Mouse (Mus musculus) liver, embryonic 15.5 days (tissue): ENCODE results near the gene Mki67. TPM values are rescaled to one million over a fixed set of nuclear protein-coding genes. Genes with fewer than 3 reads are reported as not detected.

ENCODE experiments used
- ATAC-seq: fragments of 200-750 bp; cut with Nextera tagmentation; 2 replicates; pipeline ENCODE4 v1.8.0; 2017; ENCODE audit warnings: moderate number of reproducible peaks, mild to moderate bottlenecking, moderate library complexity; ENCODE audit not compliant: insufficient read depth
- H3K27ac ChIP-seq: fragments of 300-500 bp; sonication (generic); replicated peaks from 2 replicates; pipeline ENCODE4 v1.5.1; 2015; ENCODE audit warnings: mild to moderate bottlenecking, inconsistent platforms
- H3K27me3 ChIP-seq: fragments of 300-500 bp; sonication (generic); 2 replicates; pipeline ENCODE4 v1.6.1; 2015; ENCODE audit warnings: mild to moderate bottlenecking, inconsistent platforms
- H3K36me3 ChIP-seq: fragments of 300-500 bp; sonication (generic); replicated peaks from 2 replicates; pipeline ENCODE4 v1.6.1; 2015; ENCODE audit warnings: moderate library complexity, mild to moderate bottlenecking, inconsistent platforms
- H3K4me1 ChIP-seq: fragments of 300-500 bp; sonication (generic); replicated peaks from 2 replicates; pipeline ENCODE4 v1.6.1; 2015; ENCODE audit warnings: inconsistent platforms
- H3K4me2 ChIP-seq: fragments of 300-500 bp; sonication (generic); 2 replicates; pipeline ENCODE4 v1.6.1; 2015; ENCODE audit warnings: moderate library complexity, mild to moderate bottlenecking, inconsistent platforms
- H3K4me3 ChIP-seq: fragments of 300-500 bp; sonication (generic); replicated peaks from 2 replicates; pipeline ENCODE4 v1.5.1; 2015; ENCODE audit warnings: mild to moderate bottlenecking, inconsistent platforms
- H3K9ac ChIP-seq: fragments of 300-500 bp; sonication (generic); 2 replicates; pipeline ENCODE4 v1.6.1; 2015; ENCODE audit warnings: moderate library complexity, mild to moderate bottlenecking, inconsistent platforms
- H3K9me3 ChIP-seq: fragments of 300-500 bp; sonication (generic); replicated peaks from 2 replicates; pipeline ENCODE4 v1.6.1; 2016; ENCODE audit warnings: inconsistent platforms
- WGBS: fragments of 180-500 bp; shearing (Covaris S2); methylation state at CpG from one replicate; pipeline ENCODE4 v1.1.7; 2015; ENCODE audit warnings: mixed read lengths; ENCODE audit not compliant: insufficient replicate concordance; 5-methylcytosine and 5-hydroxymethylcytosine counted together
- polyA plus RNA-seq: library from polyadenylated mRNA; unstranded; fragments of >200 nt; fragmentation: Nextera tagmentation; extraction: Ambion mirVana; gene quantifications from 2 replicates; pipeline ENCODE4 v1.2.1, GENCODE M21; 2015

Mki67 gene
- polyA plus RNA-seq, 1 experiment from 2014 or later, result 99.4 TPM

GRCm38 (mm10) chr7:135651831-135652511, 64.2 kb downstream of the Mki67 start:
- peak overlapping the region; percentile 29; the same call in 1 of the 2 replicates for H3K27ac ChIP-seq
- peak overlapping the region; percentile 39 for H3K4me2 ChIP-seq
- H3K27me3 ChIP-seq, result no peaks in the 10 kb centered on the region
- H3K36me3 ChIP-seq, result peaks cover 6% of the 10 kb centered on the region; the same call in 1 of the 2 replicates
- 36% methylated on average over 18 of the region's 18 CpGs for WGBS
- H3K9ac ChIP-seq, result no peak overlapping the region
- H3K4me3 ChIP-seq, result peak overlapping the region; percentile 35
- no peaks in the 10 kb centered on the region for H3K9me3 ChIP-seq
- ATAC-seq, result no peak
- H3K4me1 ChIP-seq, result peaks cover 7% of the 10 kb centered on the region; the same call in 1 of the 2 replicates

GRCm38 (mm10) chr7:135650061-135650460, 66.1 kb downstream of the Mki67 start:
- WGBS, result 59% methylated on average over 5 of the region's 5 CpGs
- Histone ChIP-seq H3K4me3 (no peak overlapping the region), H3K27ac (no peak overlapping the region), H3K9me3 (no peaks in the 10 kb centered on the region), H3K9ac (no peak overlapping the region), H3K4me2 (peak overlapping the region; percentile 13; the same call in 1 of the 2 replicates), H3K4me1 (peaks cover 3% of the 10 kb centered on the region; the same call in 1 of the 2 replicates), H3K27me3 (no peaks in the 10 kb centered on the region), H3K36me3 (peaks cover 6% of the 10 kb centered on the region; the same call in 1 of the 2 replicates)
- no peak for ATAC-seq

GRCm38 (mm10) chr7:135649306-135649705, 66.9 kb downstream of the Mki67 start:
- Histone ChIP-seq H3K4me3 (no peak overlapping the region), H3K4me1 (peaks cover 3% of the 10 kb centered on the region; the same call in 1 of the 2 replicates), H3K27ac (no peak overlapping the region), H3K36me3 (peaks cover 6% of the 10 kb centered on the region; the same call in 1 of the 2 replicates), H3K27me3 (no peaks in the 10 kb centered on the region), H3K9me3 (no peaks in the 10 kb centered on the region), H3K9ac (no peak overlapping the region), H3K4me2 (no peak overlapping the region)
- WGBS, result 44% methylated on average over 1 of the region's 1 CpGs
- no peak for ATAC-seq

GRCm38 (mm10) chr7:135648821-135649220, 67.3 kb downstream of the Mki67 start:
- H3K4me3 ChIP-seq, result no peak overlapping the region
- peaks cover 6% of the 10 kb centered on the region; the same call in 1 of the 2 replicates for H3K36me3 ChIP-seq
- no peak for ATAC-seq
- H3K27ac ChIP-seq, result no peak overlapping the region
- no peak overlapping the region for H3K4me2 ChIP-seq
- peaks cover 3% of the 10 kb centered on the region; the same call in 1 of the 2 replicates for H3K4me1 ChIP-seq
- 72% methylated on average over 8 of the region's 8 CpGs for WGBS
- no peaks in the 10 kb centered on the region for H3K9me3 ChIP-seq
- no peaks in the 10 kb centered on the region for H3K27me3 ChIP-seq
- H3K9ac ChIP-seq, result no peak overlapping the region

GRCm38 (mm10) chr7:135646976-135647375, 69.2 kb downstream of the Mki67 start:
- ATAC-seq, result no peak
- Histone ChIP-seq H3K4me2 (no peak overlapping the region), H3K4me1 (peaks cover 3% of the 10 kb centered on the region; the same call in 1 of the 2 replicates), H3K9me3 (no peaks in the 10 kb centered on the region), H3K27ac (no peak overlapping the region), H3K4me3 (no peak overlapping the region), H3K9ac (no peak overlapping the region), H3K27me3 (no peaks in the 10 kb centered on the region), H3K36me3 (peaks cover 6% of the 10 kb centered on the region; the same call in 1 of the 2 replicates)
- 73% methylated on average over 6 of the region's 6 CpGs for WGBS

- H3K4me3 ChIP-seq, result no peak overlapping the region
- no peak overlapping the region for H3K4me2 ChIP-seq
- H3K9ac ChIP-seq, result no peak overlapping the region
- H3K4me1 ChIP-seq, result no peaks in the 10 kb centered on the region; the same call in 1 of the 2 replicates
- no peak for ATAC-seq
- no peak overlapping the region for H3K27ac ChIP-seq
- WGBS, result 57% methylated on average over 1 of the region's 1 CpGs
- H3K36me3 ChIP-seq, result peaks cover 6% of the 10 kb centered on the region; the same call in 1 of the 2 replicates
- no peaks in the 10 kb centered on the region for H3K27me3 ChIP-seq
- H3K9me3 ChIP-seq, result no peaks in the 10 kb centered on the region
Observed at GRCm38 (mm10) chr7:135644452-135644851, 71.7 kb downstream of the Mki67 start.

- Histone ChIP-seq H3K9ac (no peak overlapping the region), H3K36me3 (no peaks in the 10 kb centered on the region), H3K27ac (no peak overlapping the region), H3K4me1 (0 out of 2 replicates have a peak, but pooled peaks cover 3% of the 10 kb centered on the region), H3K27me3 (no peaks in the 10 kb centered on the region), H3K9me3 (no peaks in the 10 kb centered on the region), H3K4me2 (no peak overlapping the region), H3K4me3 (no peak overlapping the region)
- no peak for ATAC-seq
- WGBS, result 61% methylated on average over 14 of the region's 14 CpGs
Observed at GRCm38 (mm10) chr7:135641698-135642507, 74.3 kb downstream of the Mki67 start.

Other genes starting within 250 kb of the Mki67 start
- 0.03 TPM in 1 of 2 replicates, not detected in the other for gene Clrn3, start 187.7 kb downstream of the Mki67 start, polyA plus RNA-seq
- gene Ptpre, start 178.9 kb downstream of the Mki67 start, polyA plus RNA-seq, result 2.8 and 2.9 TPM in 2 replicates